Mouse (Mus musculus) CD8-positive naive resting alpha-beta T cell, adult 57 days (primary cell): Measurements from ENCODE around the gene Vmn1r234. TPM values are rescaled to one million over a fixed set of nuclear protein-coding genes. Genes with fewer than 3 reads are reported as not detected.

Source experiments
- total RNA-seq: library from RNA; stranded (reverse); gene quantifications from one replicate; pipeline ENCODE4 v1.2.4, GENCODE M21; 2023

Vmn1r234 gene
- total RNA-seq: not detected

GRCm38 (mm10) chr17:21225787-21226186 is at the start of gene Vmn1r234:
Gene Vmn1r234 (plus strand): TSS chr17:21226087.

DNA sequence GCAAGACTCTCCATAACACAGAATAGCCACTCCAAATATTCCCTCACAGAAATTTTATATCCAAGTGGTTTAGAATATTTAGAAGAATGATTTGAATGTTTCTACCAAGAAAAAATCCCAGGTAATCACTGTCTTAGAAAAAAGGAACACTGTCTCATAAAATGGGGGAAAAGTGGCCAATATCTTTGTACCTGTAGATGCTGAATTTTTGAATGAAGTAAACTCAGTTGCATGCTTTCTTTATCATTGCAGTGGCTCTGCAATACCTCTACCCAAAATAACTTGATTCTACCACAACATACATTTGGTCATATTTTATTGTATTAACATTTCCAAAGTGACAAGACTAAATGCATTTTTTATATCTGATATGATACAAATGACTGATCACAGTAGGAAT is 30.2 kb downstream of the Vmn1r234 start, which contains the start of gene Vmn1r235:
TSS of gene Vmn1r235 (plus strand) at position 301 of the 400 bp plus-strand sequence.

DNA sequence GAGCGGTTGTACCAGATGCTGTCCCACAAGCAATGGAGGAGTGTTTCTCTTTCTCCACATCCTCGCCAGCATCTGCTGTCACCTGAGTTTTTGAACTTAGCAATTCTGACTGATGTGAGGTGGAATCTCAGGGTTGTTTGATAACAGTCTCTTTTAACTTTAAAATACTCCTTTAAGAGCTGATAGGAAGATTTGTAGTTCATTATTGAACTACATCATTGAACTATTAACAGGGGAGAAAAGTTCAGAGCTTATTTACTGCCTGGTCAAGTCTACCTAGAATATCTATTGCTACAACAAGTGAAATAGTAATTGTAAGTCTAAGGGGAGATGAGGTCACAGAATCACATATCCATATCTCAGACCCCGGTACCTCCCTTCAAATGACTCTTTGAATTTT is 56.8 kb downstream of the Vmn1r234 start, which contains the start of gene Vmn1r236:
TSS of gene Vmn1r236 (plus strand) at position 301 of the 400 bp plus-strand sequence.

Other genes starting within 250 kb of the Vmn1r234 start
- gene Vmn1r233, start 229.6 kb upstream of the Vmn1r234 start, total RNA-seq: not detected
- 11.4 TPM for gene Zfp160, start 217.2 kb upstream of the Vmn1r234 start, total RNA-seq
- gene Vmn1r235, start 30.3 kb downstream of the Vmn1r234 start, total RNA-seq: not detected
- not detected for gene Vmn1r236, start 56.9 kb downstream of the Vmn1r234 start, total RNA-seq
- not detected for gene Vmn1r237, start 85.8 kb downstream of the Vmn1r234 start, total RNA-seq
- gene Zfp677, start 157.7 kb downstream of the Vmn1r234 start, total RNA-seq: 6.1 TPM
- gene Zfp54, start 197.1 kb downstream of the Vmn1r234 start, total RNA-seq: 2.0 TPM
- 23.0 TPM for gene Zfp51, start 224.3 kb downstream of the Vmn1r234 start, total RNA-seq